Mouse (Mus musculus) neural tube, embryonic 11.5 days (tissue): ENCODE results near the gene Gm498. TPM values are rescaled to one million over a fixed set of nuclear protein-coding genes. Genes with fewer than 3 reads are reported as not detected.

Experiments used
- ATAC-seq: fragments of 200-750 bp; cut with Nextera tagmentation; 2 replicates; pipeline ENCODE4 v1.8.0; 2017; ENCODE audit warnings: moderate number of reproducible peaks, mild to moderate bottlenecking, moderate TSS enrichment, moderate library complexity; ENCODE audit not compliant: insufficient read depth, low FRiP score, low TSS enrichment
- DNase-seq: peaks from one replicate; pipeline ENCODE4 v3.0.0-alpha.2; 2015; ENCODE audit warnings: low spot score
- H3K27ac ChIP-seq: fragments of 300-500 bp; sonication (generic); 2 replicates; pipeline ENCODE4 v1.5.1; 2014; ENCODE audit warnings: low read depth, mild to moderate bottlenecking, low read length
- H3K27me3 ChIP-seq: fragments of 300-500 bp; sonication (generic); 2 replicates; pipeline ENCODE4 v1.6.1; 2014; ENCODE audit warnings: mild to moderate bottlenecking, low read length, mixed read lengths; ENCODE audit not compliant: control insufficient read depth, insufficient read depth
- H3K36me3 ChIP-seq: fragments of 300-500 bp; sonication (generic); 2 replicates; pipeline ENCODE4 v1.6.1; 2014; ENCODE audit warnings: mild to moderate bottlenecking, low read length, moderate library complexity, mixed read lengths; ENCODE audit not compliant: control insufficient read depth, insufficient read depth
- H3K4me1 ChIP-seq: fragments of 300-500 bp; sonication (generic); 2 replicates; pipeline ENCODE4 v1.6.1; 2014; ENCODE audit warnings: low read length, mixed read lengths; ENCODE audit not compliant: control insufficient read depth, insufficient read depth
- H3K4me2 ChIP-seq: fragments of 300-500 bp; sonication (generic); 2 replicates; pipeline ENCODE4 v1.6.1; 2014; ENCODE audit warnings: low read depth, mild to moderate bottlenecking, moderate library complexity
- H3K4me3 ChIP-seq: fragments of 300-500 bp; sonication (generic); 2 replicates; pipeline ENCODE4 v1.5.1; 2014; ENCODE audit warnings: low read depth, low read length
- H3K9ac ChIP-seq: fragments of 300-500 bp; sonication (generic); 2 replicates; pipeline ENCODE4 v1.6.1; 2014; ENCODE audit warnings: mild to moderate bottlenecking, low read length
- H3K9me3 ChIP-seq: fragments of 300-500 bp; sonication (generic); 2 replicates; pipeline ENCODE4 v1.6.1; 2016; ENCODE audit warnings: low read length; ENCODE audit not compliant: control insufficient read depth
- WGBS: fragments of 180-500 bp; shearing (Covaris S2); extraction: QIAGEN DNeasy Blood & Tissue Kit; methylation state at CpG from one replicate; pipeline ENCODE4 v1.1.7; 2014; 5-methylcytosine and 5-hydroxymethylcytosine counted together
- polyA plus RNA-seq: library from polyadenylated mRNA; unstranded; fragments of >200 nt; fragmentation: Nextera tagmentation; extraction: Ambion mirVana; gene quantifications from 2 replicates; pipeline ENCODE4 v1.2.1, GENCODE M21; 2014

Gm498 gene
- polyA plus RNA-seq, 1 experiment from 2014 or later: not detected

GRCm38 (mm10) chr7:143848768-143849482 is 17.7 kb upstream of the Gm498 start:
- Histone ChIP-seq H3K4me2 (no peak overlapping the region), H3K27ac (no peak overlapping the region), H3K4me1 (no peaks in the 10 kb centered on the region), H3K9me3 (no peaks in the 10 kb centered on the region), H3K36me3 (peaks cover 20% of the 10 kb centered on the region), H3K4me3 (no peak overlapping the region), H3K9ac (no peak overlapping the region), H3K27me3 (no peaks in the 10 kb centered on the region)
- 89% methylated on average over 6 of the region's 8 CpGs for WGBS
- ATAC-seq (no peak), DNase-seq (no peak)

- DNase-seq (no peak), ATAC-seq (no peak)
- H3K36me3 ChIP-seq: no peaks in the 10 kb centered on the region
- WGBS: 82% methylated on average over 4 of the region's 4 CpGs
- no peak overlapping the region for H3K27ac ChIP-seq
- H3K4me3 ChIP-seq: no peak overlapping the region
- no peaks in the 10 kb centered on the region for H3K4me1 ChIP-seq
- H3K4me2 ChIP-seq: no peak overlapping the region
- H3K9me3 ChIP-seq: no peaks in the 10 kb centered on the region
- no peaks in the 10 kb centered on the region for H3K27me3 ChIP-seq
- H3K9ac ChIP-seq: no peak overlapping the region
Observed at GRCm38 (mm10) chr7:143868874-143869273, 2.2 kb downstream of the Gm498 start.

DNA sequence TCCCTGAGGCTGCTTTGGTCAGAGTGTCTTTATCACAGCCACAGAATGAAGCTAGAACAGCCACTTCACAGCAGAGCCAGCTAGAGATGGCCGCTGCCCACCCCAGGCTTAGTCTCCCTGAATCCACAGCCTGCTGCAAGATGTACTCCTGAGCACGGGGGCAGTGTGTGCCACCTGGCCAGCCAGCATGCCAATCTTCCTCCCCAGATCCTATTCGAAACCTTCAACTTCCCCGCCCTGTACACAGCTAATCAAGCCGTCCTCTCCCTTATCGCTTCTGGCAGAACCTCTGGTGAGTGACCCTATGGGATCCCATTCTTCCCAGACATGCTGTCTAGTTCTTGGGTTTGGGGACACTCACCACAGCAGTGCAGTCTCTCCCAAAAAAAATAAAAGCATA is 17.1 kb downstream of the Gm498 start:
- Histone ChIP-seq H3K4me2 (no peak overlapping the region), H3K4me1 (no peaks in the 10 kb centered on the region), H3K4me3 (no peak overlapping the region), H3K9ac (no peak overlapping the region), H3K27me3 (no peaks in the 10 kb centered on the region), H3K27ac (no peak overlapping the region), H3K9me3 (no peaks in the 10 kb centered on the region), H3K36me3 (no peaks in the 10 kb centered on the region)
- ATAC-seq: no peak
- WGBS: 84% methylated on average over 6 of the region's 6 CpGs
- DNase-seq: no peak

- Histone ChIP-seq H3K27me3 (no peaks in the 10 kb centered on the region), H3K27ac (no peak overlapping the region), H3K4me1 (no peaks in the 10 kb centered on the region), H3K4me2 (no peak overlapping the region), H3K9ac (no peak overlapping the region), H3K4me3 (no peak overlapping the region), H3K9me3 (no peaks in the 10 kb centered on the region), H3K36me3 (no peaks in the 10 kb centered on the region)
- DNase-seq: no peak
- WGBS: 74% methylated on average over 2 of the region's 2 CpGs
- ATAC-seq: no peak
Observed at GRCm38 (mm10) chr7:143891146-143891545, 24.5 kb downstream of the Gm498 start.

DNA sequence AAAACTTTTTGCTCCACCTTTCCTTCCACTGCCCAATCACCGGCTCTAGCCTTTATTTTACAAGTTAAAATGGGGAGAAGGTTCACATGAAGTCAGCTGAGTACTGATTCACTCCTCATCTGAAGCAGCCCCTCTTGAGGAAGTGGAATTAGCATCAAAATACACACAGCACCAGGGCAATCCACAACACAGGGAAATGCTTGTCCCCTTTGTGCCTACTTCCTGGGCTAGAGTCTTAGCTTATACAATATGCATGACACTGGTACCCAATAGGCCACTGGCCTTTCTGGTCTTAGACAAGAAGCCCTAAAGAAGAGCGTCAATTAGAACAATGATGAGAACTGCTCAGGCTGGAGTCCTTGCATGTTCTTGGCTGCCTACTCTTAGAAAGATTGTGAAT is 25.7 kb downstream of the Gm498 start:
- Histone ChIP-seq H3K36me3 (no peaks in the 10 kb centered on the region), H3K4me2 (no peak overlapping the region)
- ATAC-seq: no peak

GRCm38 (mm10) chr7:143900667-143901066 is 34.0 kb downstream of the Gm498 start:
- no peak overlapping the region for H3K4me3 ChIP-seq
- 0 out of 2 replicates have a peak, but pooled peaks cover 1% of the 10 kb centered on the region for H3K27me3 ChIP-seq
- WGBS: 18% methylated on average over 2 of the region's 2 CpGs
- no peaks in the 10 kb centered on the region for H3K4me1 ChIP-seq
- no peak overlapping the region for H3K4me2 ChIP-seq
- no peak overlapping the region for H3K27ac ChIP-seq
- ATAC-seq (no peak), DNase-seq (no peak)
- no peaks in the 10 kb centered on the region for H3K36me3 ChIP-seq
- no peak overlapping the region for H3K9ac ChIP-seq
- no peaks in the 10 kb centered on the region for H3K9me3 ChIP-seq

More for the DNA sequence above, 25.7 kb downstream of the Gm498 start:
- 67% methylated on average over 2 of the region's 2 CpGs for WGBS
- DNase-seq: no peak
- no peak overlapping the region for H3K9ac ChIP-seq
- H3K9me3 ChIP-seq: no peaks in the 10 kb centered on the region
- H3K27ac ChIP-seq: no peak overlapping the region
- no peak overlapping the region for H3K4me3 ChIP-seq
- H3K4me1 ChIP-seq: no peaks in the 10 kb centered on the region
- H3K27me3 ChIP-seq: no peaks in the 10 kb centered on the region

DNA sequence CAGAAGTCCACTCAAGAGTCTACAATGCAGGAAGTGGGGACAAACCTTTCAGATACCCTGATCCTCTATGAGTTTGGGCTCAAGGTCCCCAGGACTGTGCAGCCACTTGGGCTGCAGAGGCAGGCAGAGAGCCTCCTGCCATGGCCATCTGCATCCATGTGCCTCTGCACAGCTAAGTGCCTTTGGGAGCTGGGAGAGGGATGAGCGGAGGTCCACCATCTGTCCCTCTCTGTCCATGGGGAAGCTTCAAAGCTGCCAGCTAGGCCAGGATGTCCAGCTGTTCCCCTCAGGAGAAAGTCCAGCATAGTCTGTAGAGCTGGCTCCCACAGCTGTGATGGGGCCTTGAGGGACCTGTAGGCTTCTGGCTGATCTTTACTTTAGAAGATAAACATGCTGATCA is 38.5 kb downstream of the Gm498 start:
- WGBS: 90% methylated on average over 1 of the region's 1 CpGs
- Histone ChIP-seq H3K36me3 (no peaks in the 10 kb centered on the region), H3K9me3 (no peaks in the 10 kb centered on the region), H3K4me1 (no peaks in the 10 kb centered on the region), H3K4me2 (no peak overlapping the region), H3K27me3 (0 out of 2 replicates have a peak, but pooled peaks cover 2% of the 10 kb centered on the region), H3K4me3 (no peak overlapping the region), H3K27ac (no peak overlapping the region), H3K9ac (no peak overlapping the region)
- ATAC-seq (no peak), DNase-seq (no peak)

- H3K27ac ChIP-seq: no peak overlapping the region
- no peak overlapping the region for H3K4me2 ChIP-seq
- no peaks in the 10 kb centered on the region for H3K9me3 ChIP-seq
- no peak for DNase-seq
- 0 out of 2 replicates have a peak, but pooled peaks cover 2% of the 10 kb centered on the region for H3K27me3 ChIP-seq
- WGBS: 82% methylated on average over 3 of the region's 3 CpGs
- no peak for ATAC-seq
- no peaks in the 10 kb centered on the region for H3K36me3 ChIP-seq
- H3K4me1 ChIP-seq: no peaks in the 10 kb centered on the region
- H3K4me3 ChIP-seq: no peak overlapping the region
- no peak overlapping the region for H3K9ac ChIP-seq
Observed at GRCm38 (mm10) chr7:143905606-143906005, 39.0 kb downstream of the Gm498 start.

GRCm38 (mm10) chr7:143913611-143914010 is 47.0 kb downstream of the Gm498 start:
- 86% methylated on average over 8 of the region's 8 CpGs for WGBS

More at GRCm38 (mm10) chr7:143913611-143914010, 47.0 kb downstream of the Gm498 start:
- DNase-seq (no peak), ATAC-seq (no peak)
- no peak overlapping the region for H3K27ac ChIP-seq
- no peaks in the 10 kb centered on the region for H3K27me3 ChIP-seq
- H3K9me3 ChIP-seq: no peaks in the 10 kb centered on the region
- no peaks in the 10 kb centered on the region for H3K4me1 ChIP-seq
- no peaks in the 10 kb centered on the region for H3K36me3 ChIP-seq
- H3K4me2 ChIP-seq: no peak overlapping the region
- no peak overlapping the region for H3K9ac ChIP-seq
- H3K4me3 ChIP-seq: no peak overlapping the region
